Mouse (Mus musculus): ENCODE data around the gene Tomt. TPM values are rescaled to one million over a fixed set of nuclear protein-coding genes. Genes with fewer than 3 reads are reported as not detected.

Tomt gene
- total and polyA plus RNA-seq, 3 experiments = 0.01 to 0.22 TPM; not detected in 1

DNA sequence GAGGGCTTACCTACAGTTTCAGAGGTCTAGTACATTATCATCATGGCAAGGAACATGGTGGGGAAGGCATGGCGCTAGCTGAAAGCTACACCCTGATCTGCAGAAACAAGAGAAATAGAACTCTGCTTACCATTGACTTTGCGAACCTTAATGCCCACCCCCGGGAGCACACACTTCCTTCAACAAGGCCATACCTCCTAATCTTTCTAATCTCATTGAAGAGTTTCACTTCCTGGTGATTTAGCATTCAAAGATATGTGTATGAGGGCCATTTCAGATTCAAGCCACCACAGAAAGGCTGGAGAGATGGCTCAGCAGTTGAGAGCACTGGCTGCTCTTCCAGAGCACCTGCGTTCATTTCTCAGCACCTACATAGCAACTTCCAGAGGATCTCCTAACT, 49.1 kb downstream of the Tomt start, which contains the start of gene Folr2:
Folr2 (minus strand) TSS at position 101 of the 400 bp plus-strand sequence.
- no peaks in the 10 kb centered on the region for H3K4me1 ChIP-seq (ENCODE audit: insufficient read depth, low read depth, low read length)
- TF ChIP-seq GATA1 (IDR thresholded peaks at IDR 0.05; ENCODE audit: borderline replicate concordance, low read length) (no peak), POLR2AphosphoS5 (IDR thresholded peaks at IDR 0.05; ENCODE audit: insufficient replicate concordance, low read depth, low read length) (no peak), GATA2 (IDR thresholded peaks at IDR 0.05; ENCODE audit: borderline replicate concordance, low read depth, low read length) (no peak), CTCF (IDR thresholded peaks at IDR 0.05; ENCODE audit: low read depth, low read length) (no peak), TAL1 (conservative IDR thresholded peaks at IDR 0.05; ENCODE audit: low read depth, low read length) (no peak)
- DNase-seq (ENCODE audit: low spot score) = no peak
- H3K36me3 ChIP-seq (replicated peaks) = no peaks in the 10 kb centered on the region
- H3K27me3 ChIP-seq (ENCODE audit: insufficient read depth, low read length) = peaks cover 22% of the 10 kb centered on the region
- no peaks in the 10 kb centered on the region for H3K9me3 ChIP-seq (replicated peaks)
- H3K4me3 ChIP-seq (ENCODE audit: low read depth, low read length) = no peak within 1 kb of the TSS
- ATAC-seq (ENCODE audit: extremely low read depth, insufficient number of reproducible peaks, low FRiP score, poor library complexity, severe bottlenecking) = no peak

DNA sequence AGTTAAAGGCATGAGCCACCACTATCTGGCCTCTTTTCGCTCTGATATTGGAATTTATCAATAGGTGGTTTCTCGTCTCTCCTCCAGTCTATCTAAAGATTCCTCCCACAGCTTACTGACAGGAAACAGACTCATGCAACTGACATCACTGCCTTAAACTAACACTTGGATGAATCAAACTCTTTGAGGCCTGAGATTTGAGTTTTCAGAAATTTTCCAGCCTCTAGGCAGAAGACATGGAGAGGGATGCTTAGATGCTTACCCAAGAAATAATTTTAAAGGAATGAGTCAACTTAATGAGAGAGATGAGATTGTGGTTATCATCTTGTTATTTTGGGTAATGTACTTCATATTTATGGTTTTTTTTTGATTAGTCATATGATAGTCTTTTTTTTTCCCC, 52.3 kb downstream of the Tomt start:
- Histone ChIP-seq H3K36me3 (replicated peaks) (no peaks in the 10 kb centered on the region), H3K27me3 (ENCODE audit: insufficient read depth, low read length) (peaks cover 18% of the 10 kb centered on the region), H3K4me1 (ENCODE audit: insufficient read depth, low read depth, low read length) (no peaks in the 10 kb centered on the region), H3K9me3 (replicated peaks) (no peaks in the 10 kb centered on the region), H3K4me3 (ENCODE audit: low read depth, low read length) (no peak overlapping the region)
- DNase-seq (ENCODE audit: low spot score) = no peak
- TF ChIP-seq CTCF (IDR thresholded peaks at IDR 0.05; ENCODE audit: low read depth, low read length) = no peak
- TF ChIP-seq GATA1 (IDR thresholded peaks at IDR 0.05; ENCODE audit: borderline replicate concordance, low read length) = no peak
- TF ChIP-seq TAL1 (conservative IDR thresholded peaks at IDR 0.05; ENCODE audit: low read depth, low read length) = no peak
- TF ChIP-seq GATA2 (IDR thresholded peaks at IDR 0.05; ENCODE audit: borderline replicate concordance, low read depth, low read length) = no peak
- no peak for TF ChIP-seq POLR2AphosphoS5 (IDR thresholded peaks at IDR 0.05; ENCODE audit: insufficient replicate concordance, low read depth, low read length)
- ATAC-seq (ENCODE audit: extremely low read depth, insufficient number of reproducible peaks, low FRiP score, poor library complexity, severe bottlenecking) = no peak

DNA sequence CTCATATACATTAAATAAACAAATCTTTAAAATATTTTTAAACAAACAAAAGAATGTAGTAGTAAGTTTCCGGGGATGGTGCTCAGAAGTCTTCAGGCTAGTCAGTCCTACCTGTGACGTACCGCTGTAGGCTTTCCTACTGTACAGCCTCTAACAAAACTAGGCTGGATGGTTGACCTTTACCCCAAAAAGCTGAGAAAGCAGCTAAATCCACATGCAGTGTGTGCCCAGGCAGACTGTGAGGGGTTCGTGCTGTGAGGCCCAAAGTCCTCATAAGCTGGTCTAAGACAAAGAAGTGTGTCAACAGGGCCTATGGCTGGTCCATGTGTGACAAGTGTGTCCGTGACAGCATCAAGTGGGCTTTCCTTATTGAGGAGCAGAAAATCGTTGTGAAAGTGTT, 53.3 kb downstream of the Tomt start:
- no peak for ATAC-seq (ENCODE audit: extremely low read depth, insufficient number of reproducible peaks, low FRiP score, poor library complexity, severe bottlenecking)
- DNase-seq (ENCODE audit: low spot score) = no peak
- TF ChIP-seq TAL1 (conservative IDR thresholded peaks at IDR 0.05; ENCODE audit: low read depth, low read length) (no peak), POLR2AphosphoS5 (IDR thresholded peaks at IDR 0.05; ENCODE audit: insufficient replicate concordance, low read depth, low read length) (no peak), GATA1 (IDR thresholded peaks at IDR 0.05; ENCODE audit: borderline replicate concordance, low read length) (no peak), CTCF (IDR thresholded peaks at IDR 0.05; ENCODE audit: low read depth, low read length) (no peak), GATA2 (IDR thresholded peaks at IDR 0.05; ENCODE audit: borderline replicate concordance, low read depth, low read length) (no peak)
- H3K4me3 ChIP-seq (ENCODE audit: low read depth, low read length) = no peak overlapping the region
- no peaks in the 10 kb centered on the region for H3K9me3 ChIP-seq (replicated peaks)
- H3K4me1 ChIP-seq (ENCODE audit: insufficient read depth, low read depth, low read length) = no peaks in the 10 kb centered on the region
- peaks cover 15% of the 10 kb centered on the region for H3K27me3 ChIP-seq (ENCODE audit: insufficient read depth, low read length)
- H3K36me3 ChIP-seq (replicated peaks) = no peaks in the 10 kb centered on the region

DNA sequence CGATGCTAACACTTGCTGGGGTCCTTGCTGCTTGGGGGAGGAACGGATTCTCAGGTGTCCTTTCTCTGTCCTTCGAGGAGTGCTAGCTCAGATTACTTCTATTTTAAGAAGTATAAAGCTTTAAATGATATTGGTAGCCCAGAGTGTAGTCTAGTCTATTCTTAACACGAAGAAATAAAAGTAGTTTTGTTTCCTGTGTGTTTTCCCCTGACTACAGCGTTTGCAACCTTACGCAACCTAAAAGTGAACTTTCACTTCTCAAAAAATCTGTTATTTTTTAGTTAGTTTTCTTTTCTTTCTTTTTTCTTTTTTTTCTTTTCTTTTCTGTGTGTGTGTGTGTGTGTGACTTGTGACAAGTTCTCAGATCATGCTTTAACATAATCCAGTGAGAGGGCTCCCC, 54.5 kb downstream of the Tomt start:
- H3K36me3 ChIP-seq (replicated peaks) = no peaks in the 10 kb centered on the region
- ATAC-seq (ENCODE audit: extremely low read depth, insufficient number of reproducible peaks, low FRiP score, poor library complexity, severe bottlenecking) (no peak), DNase-seq (ENCODE audit: low spot score) (no peak)
- TF ChIP-seq POLR2AphosphoS5 (IDR thresholded peaks at IDR 0.05; ENCODE audit: insufficient replicate concordance, low read depth, low read length) (no peak), CTCF (IDR thresholded peaks at IDR 0.05; ENCODE audit: low read depth, low read length) (no peak), GATA1 (IDR thresholded peaks at IDR 0.05; ENCODE audit: borderline replicate concordance, low read length) (no peak), GATA2 (IDR thresholded peaks at IDR 0.05; ENCODE audit: borderline replicate concordance, low read depth, low read length) (no peak), TAL1 (conservative IDR thresholded peaks at IDR 0.05; ENCODE audit: low read depth, low read length) (no peak)
- H3K4me1 ChIP-seq (ENCODE audit: insufficient read depth, low read depth, low read length) = no peaks in the 10 kb centered on the region
- H3K4me3 ChIP-seq (ENCODE audit: low read depth, low read length) = no peak overlapping the region
- H3K27me3 ChIP-seq (ENCODE audit: insufficient read depth, low read length) = peaks cover 11% of the 10 kb centered on the region
- no peaks in the 10 kb centered on the region for H3K9me3 ChIP-seq (replicated peaks)

Other genes with a start within 250 kb of the Tomt start
- 17.5 and 25.6 TPM in 2 replicates for gene Clpb, start 242.7 kb downstream of the Tomt start, total RNA-seq (2014; fragmentation: Nextera tagmentation)
- 23.1 and 29.9 TPM in 2 replicates for gene Clpb, start 242.7 kb downstream of the Tomt start, total RNA-seq (2017)
- gene Clpb, start 242.7 kb downstream of the Tomt start, polyA plus RNA-seq (2012) = 20.2 and 30.2 TPM in 2 replicates
- not detected in 2 replicates for gene Phox2a, start 88.0 kb downstream of the Tomt start, total RNA-seq (2014; fragmentation: Nextera tagmentation)
- gene Phox2a, start 88.0 kb downstream of the Tomt start, total RNA-seq (2017) = 0.27 TPM in 1 of 2 replicates, not detected in the other
- not detected in 2 replicates for gene Phox2a, start 88.0 kb downstream of the Tomt start, polyA plus RNA-seq (2012)
- gene Inppl1, start 68.1 kb downstream of the Tomt start, total RNA-seq (2014; fragmentation: Nextera tagmentation) = 31.6 and 55.6 TPM in 2 replicates
- 41.0 and 43.2 TPM in 2 replicates for gene Inppl1, start 68.1 kb downstream of the Tomt start, total RNA-seq (2017)
- gene Inppl1, start 68.1 kb downstream of the Tomt start, polyA plus RNA-seq (2012) = 54.1 and 62.2 TPM in 2 replicates
- not detected in 2 replicates for gene Folr2, start 49.2 kb downstream of the Tomt start, total RNA-seq (2014; fragmentation: Nextera tagmentation)
- not detected in 2 replicates for gene Folr2, start 49.2 kb downstream of the Tomt start, total RNA-seq (2017)
- gene Folr2, start 49.2 kb downstream of the Tomt start, polyA plus RNA-seq (2012) = not detected in 2 replicates
- gene Anapc15, start 42.6 kb downstream of the Tomt start, total RNA-seq (2014; fragmentation: Nextera tagmentation) = 55.6 and 63.3 TPM in 2 replicates
- 113 and 128 TPM in 2 replicates for gene Anapc15, start 42.6 kb downstream of the Tomt start, total RNA-seq (2017)
- gene Anapc15, start 42.6 kb downstream of the Tomt start, polyA plus RNA-seq (2012) = 20.2 and 20.5 TPM in 2 replicates
- gene Folr1, start 35.6 kb downstream of the Tomt start, total RNA-seq (2014; fragmentation: Nextera tagmentation) = not detected in 2 replicates
- gene Folr1, start 35.6 kb downstream of the Tomt start, total RNA-seq (2017) = 0.22 and 0.64 TPM in 2 replicates
- not detected in 2 replicates for gene Folr1, start 35.6 kb downstream of the Tomt start, polyA plus RNA-seq (2012)
- 96.2 and 96.5 TPM in 2 replicates for gene Lamtor1, start 455 bp downstream of the Tomt start, total RNA-seq (2014; fragmentation: Nextera tagmentation)
- 145 and 146 TPM in 2 replicates for gene Lamtor1, start 455 bp downstream of the Tomt start, total RNA-seq (2017)
- gene Lamtor1, start 455 bp downstream of the Tomt start, polyA plus RNA-seq (2012) = 136 and 153 TPM in 2 replicates
- gene Lrrc51, start 27.5 kb upstream of the Tomt start, total RNA-seq (2014; fragmentation: Nextera tagmentation) = 12.4 and 17.7 TPM in 2 replicates
- 2.9 and 4.1 TPM in 2 replicates for gene Lrrc51, start 27.5 kb upstream of the Tomt start, total RNA-seq (2017)
- 0.53 and 0.65 TPM in 2 replicates for gene Lrrc51, start 27.5 kb upstream of the Tomt start, polyA plus RNA-seq (2012)
- gene Numa1, start 27.8 kb upstream of the Tomt start, total RNA-seq (2014; fragmentation: Nextera tagmentation) = 134 and 189 TPM in 2 replicates
- 120 and 125 TPM in 2 replicates for gene Numa1, start 27.8 kb upstream of the Tomt start, total RNA-seq (2017)
- gene Numa1, start 27.8 kb upstream of the Tomt start, polyA plus RNA-seq (2012) = 106 and 112 TPM in 2 replicates
- 4.2 and 6.5 TPM in 2 replicates for gene Il18bp, start 112.3 kb upstream of the Tomt start, total RNA-seq (2014; fragmentation: Nextera tagmentation)
- gene Il18bp, start 112.3 kb upstream of the Tomt start, total RNA-seq (2017) = 2.5 and 2.7 TPM in 2 replicates
- gene Il18bp, start 112.3 kb upstream of the Tomt start, polyA plus RNA-seq (2012) = 1.8 TPM in 2 replicates
- gene Rnf121, start 159.1 kb upstream of the Tomt start, total RNA-seq (2014; fragmentation: Nextera tagmentation) = 8.6 and 11.8 TPM in 2 replicates
- 10.9 and 11.4 TPM in 2 replicates for gene Rnf121, start 159.1 kb upstream of the Tomt start, total RNA-seq (2017)
- gene Rnf121, start 159.1 kb upstream of the Tomt start, polyA plus RNA-seq (2012) = 1.7 and 2.7 TPM in 2 replicates
- 29.5 and 45.5 TPM in 2 replicates for gene Xndc1, start 159.2 kb upstream of the Tomt start, total RNA-seq (2014; fragmentation: Nextera tagmentation)
- gene Xndc1, start 159.2 kb upstream of the Tomt start, total RNA-seq (2017) = 35.4 and 39.4 TPM in 2 replicates
- 25.0 and 29.7 TPM in 2 replicates for gene Xndc1, start 159.2 kb upstream of the Tomt start, polyA plus RNA-seq (2012)
- 0.39 and 1.4 TPM in 2 replicates for gene Xntrpc, start 159.4 kb upstream of the Tomt start, total RNA-seq (2014; fragmentation: Nextera tagmentation)
- gene Xntrpc, start 159.4 kb upstream of the Tomt start, total RNA-seq (2017) = 0.44 and 0.46 TPM in 2 replicates
- 0.21 and 0.31 TPM in 2 replicates for gene Xntrpc, start 159.4 kb upstream of the Tomt start, polyA plus RNA-seq (2012)
- 0.45 TPM in 1 of 2 replicates, not detected in the other for gene Trpc2, start 176.8 kb upstream of the Tomt start, total RNA-seq (2014; fragmentation: Nextera tagmentation)
- gene Trpc2, start 176.8 kb upstream of the Tomt start, total RNA-seq (2017) = not detected in 2 replicates
- gene Trpc2, start 176.8 kb upstream of the Tomt start, polyA plus RNA-seq (2012) = not detected in 2 replicates
- not detected in 2 replicates for gene Art1, start 195.4 kb upstream of the Tomt start, total RNA-seq (2014; fragmentation: Nextera tagmentation)
- 0.22 TPM in 1 of 2 replicates, not detected in the other for gene Art1, start 195.4 kb upstream of the Tomt start, total RNA-seq (2017)
- gene Art1, start 195.4 kb upstream of the Tomt start, polyA plus RNA-seq (2012) = not detected in 2 replicates
- not detected in 2 replicates for gene Art5, start 203.1 kb upstream of the Tomt start, total RNA-seq (2014; fragmentation: Nextera tagmentation)
- 0.16 TPM in 1 of 2 replicates, not detected in the other for gene Art5, start 203.1 kb upstream of the Tomt start, total RNA-seq (2017)
- gene Art5, start 203.1 kb upstream of the Tomt start, polyA plus RNA-seq (2012) = not detected in 2 replicates
- not detected in 2 replicates for gene Chrna10, start 210.5 kb upstream of the Tomt start, total RNA-seq (2014; fragmentation: Nextera tagmentation)
- 0.11 TPM in 1 of 2 replicates, not detected in the other for gene Chrna10, start 210.5 kb upstream of the Tomt start, total RNA-seq (2017)
- gene Chrna10, start 210.5 kb upstream of the Tomt start, polyA plus RNA-seq (2012) = not detected in 2 replicates